Mouse (Mus musculus): ENCODE measurements at regions not wholly inside any gene's neighbourhood (a gene's known extent, or its start where the extent isn't known, plus 50 kb on each side); places are given as distances from the start of the nearest gene placed in this dataset.

DNA sequence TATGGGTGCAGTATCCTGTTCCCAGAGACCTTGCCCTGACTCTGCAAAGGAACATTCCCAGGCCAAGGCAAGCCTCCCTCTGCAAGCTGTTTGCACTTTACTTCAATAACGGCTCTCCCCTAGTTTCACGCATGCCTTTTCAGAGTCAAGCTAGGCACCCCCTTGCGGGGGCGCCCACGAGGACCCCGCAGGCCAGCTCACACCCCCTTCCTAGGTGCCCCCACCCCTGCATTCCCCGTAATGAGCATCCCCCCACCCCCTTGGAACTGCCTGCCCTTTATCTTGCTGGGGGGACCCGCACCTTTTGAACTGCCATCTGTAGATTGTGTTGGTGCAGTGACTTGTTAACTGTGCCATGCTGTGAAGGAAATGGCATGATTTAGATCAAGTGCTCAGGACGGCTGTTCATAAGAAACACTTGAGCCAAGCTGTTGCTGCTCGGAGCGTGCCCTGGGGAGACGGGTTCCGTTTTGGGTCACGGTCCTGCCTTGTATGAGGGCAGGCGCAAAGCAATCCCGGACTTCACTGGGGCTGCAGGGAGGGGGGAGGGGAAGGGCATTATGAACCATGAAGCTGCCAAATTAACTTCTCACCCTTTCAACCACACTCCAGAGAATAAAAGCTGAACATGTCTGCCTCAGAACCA is 155.3 kb upstream of the Cdkn3 start:
- no peak for TF ChIP-seq HCFC1 (IDR thresholded peaks at IDR 0.05; ENCODE audit: low read depth, low read length)
- TF ChIP-seq CTCF (IDR thresholded peaks at IDR 0.05 in 2 of 3, conservative IDR thresholded peaks at IDR 0.05 in 1 of 3; ENCODE audit: control insufficient read depth in 1 of 3, insufficient read depth in 1 of 3, low read depth in 2 of 3, low read length in 3 of 3, poor library complexity in 1 of 3, severe bottlenecking in 1 of 3), result no peak
- TF ChIP-seq ZC3H11A (IDR thresholded peaks at IDR 0.05; ENCODE audit: low read depth, low read length), result no peak
- no peak for TF ChIP-seq ELF1 (IDR thresholded peaks at IDR 0.05; ENCODE audit: low read depth, low read length)
- TF ChIP-seq TCF12 (IDR thresholded peaks at IDR 0.05; ENCODE audit: low read depth, low read length), result no peak
- no peak for TF ChIP-seq NELFE (IDR thresholded peaks at IDR 0.05; ENCODE audit: low read depth, low read length)
- TF ChIP-seq MAX (IDR thresholded peaks at IDR 0.05; ENCODE audit: low read length), result no peak
- no peak for TF ChIP-seq MEF2A (IDR thresholded peaks at IDR 0.05; ENCODE audit: extremely low read depth, insufficient replicate concordance, low read depth, low read length, poor library complexity, severe bottlenecking)
